Mouse (Mus musculus) lung, adult 18-20 months (tissue): ENCODE data around the gene Kcnk16.
"Not testable (repeated sequence)": the region's sequence is repeated elsewhere in the genome, so short reads cannot be mapped to it uniquely, and the experiment has no call there.

Experiments used
- DNase-seq, 2 experiments: peaks; one replicate each; pipeline ENCODE4 v3.0.0; 2022; ENCODE audit warnings: mixed read lengths in 2 of 2

Gene Kcnk16

DNA sequence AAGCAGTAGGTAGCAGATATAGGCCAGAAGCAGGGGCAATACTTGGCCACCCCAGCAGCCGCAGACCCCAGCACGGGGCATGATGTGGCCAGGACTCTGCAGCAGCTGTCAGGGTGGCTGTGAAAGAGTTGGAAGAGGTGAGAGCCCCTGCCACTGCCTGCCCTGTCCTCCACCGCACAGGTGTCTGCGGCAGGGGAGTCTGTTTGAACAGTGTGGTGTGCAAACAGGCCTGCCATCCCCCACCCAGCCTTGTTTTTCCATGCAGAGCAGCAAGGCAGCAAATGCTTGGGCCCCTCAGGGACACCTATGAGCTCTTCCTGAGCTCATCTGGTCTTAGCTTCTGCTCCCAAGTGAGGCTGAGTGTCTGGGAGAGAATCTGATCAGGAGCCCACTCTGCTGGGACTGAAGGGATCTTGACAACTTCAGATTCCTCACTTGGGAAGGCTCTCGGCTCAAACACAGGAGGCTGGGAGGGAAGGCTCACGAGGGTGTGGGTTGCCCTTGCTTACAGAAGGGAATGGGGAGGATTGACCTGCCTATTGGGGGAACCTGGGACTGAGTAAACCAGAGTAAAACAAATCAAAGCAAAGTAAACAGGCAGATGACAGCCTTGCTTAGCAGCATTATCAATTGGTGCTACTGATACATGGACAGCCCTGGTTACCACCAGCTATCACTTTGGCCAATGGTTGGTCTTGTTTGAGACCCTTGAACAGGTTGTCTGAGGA, at the start of gene Kcnk16:
Gene Kcnk16, minus strand, starts transcription at position 118 of the 728 bp plus-strand sequence.
- no peak for DNase-seq

DNA sequence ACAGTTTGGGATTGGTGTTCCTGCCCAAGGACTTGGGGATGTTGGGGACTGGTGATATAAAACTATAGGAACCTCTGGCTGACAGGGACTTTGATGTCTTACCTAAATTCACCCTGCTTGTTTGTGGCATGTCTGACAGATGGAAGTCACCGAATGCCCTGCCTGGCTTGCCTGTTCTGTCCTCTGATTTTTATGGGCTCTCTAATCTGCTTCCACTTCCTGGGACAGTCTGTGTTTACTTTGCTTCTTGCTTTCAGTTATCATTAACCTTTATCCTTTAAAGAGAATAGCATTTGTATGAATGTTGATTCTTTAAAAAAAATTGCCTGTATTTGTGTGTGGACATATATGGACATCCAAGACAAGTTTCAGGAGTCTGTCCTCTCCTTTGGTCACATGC, 46.1 kb upstream of the Kcnk16 start:
- no peak for DNase-seq

DNA sequence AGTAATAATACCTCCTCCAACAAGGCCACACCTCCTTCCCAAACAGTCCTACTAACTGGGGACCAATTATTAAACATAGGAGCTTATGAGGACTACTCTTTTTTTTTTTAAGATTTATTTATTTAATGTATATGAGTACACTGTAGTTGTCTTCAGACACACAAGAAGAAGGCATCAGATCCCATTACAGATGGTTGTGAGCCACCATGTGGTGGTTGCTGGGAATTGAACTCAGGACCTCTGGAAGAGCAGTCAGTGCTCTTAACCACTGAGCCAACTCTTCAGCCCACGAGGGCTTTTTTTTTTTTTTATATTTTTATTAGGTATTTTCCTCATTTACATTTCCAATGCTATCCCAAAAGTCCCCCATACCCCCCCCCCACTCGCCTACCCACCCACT, 36.1 kb upstream of the Kcnk16 start:
- DNase-seq, result not testable (repeated sequence)

DNA sequence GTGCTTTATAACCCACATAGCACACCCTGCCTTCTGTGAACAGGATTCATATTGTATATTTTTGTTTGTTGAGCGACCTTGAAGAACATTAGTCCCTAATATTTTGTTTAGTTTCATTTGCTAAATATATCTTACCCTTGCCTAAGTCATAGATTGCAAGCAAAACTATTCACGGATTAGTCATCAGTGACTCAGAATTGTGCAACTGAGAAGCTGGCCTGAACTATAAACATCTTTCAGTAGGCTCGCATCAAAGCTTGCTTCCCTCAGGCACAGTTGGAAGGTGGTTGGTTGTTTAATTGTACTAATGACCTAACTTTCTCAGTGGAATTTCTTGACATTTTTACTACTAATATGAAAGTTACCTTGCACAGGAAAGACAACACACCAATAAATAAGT, 29.1 kb upstream of the Kcnk16 start:
- DNase-seq, result peak in 1 of 2 experiments; percentile 50

DNA sequence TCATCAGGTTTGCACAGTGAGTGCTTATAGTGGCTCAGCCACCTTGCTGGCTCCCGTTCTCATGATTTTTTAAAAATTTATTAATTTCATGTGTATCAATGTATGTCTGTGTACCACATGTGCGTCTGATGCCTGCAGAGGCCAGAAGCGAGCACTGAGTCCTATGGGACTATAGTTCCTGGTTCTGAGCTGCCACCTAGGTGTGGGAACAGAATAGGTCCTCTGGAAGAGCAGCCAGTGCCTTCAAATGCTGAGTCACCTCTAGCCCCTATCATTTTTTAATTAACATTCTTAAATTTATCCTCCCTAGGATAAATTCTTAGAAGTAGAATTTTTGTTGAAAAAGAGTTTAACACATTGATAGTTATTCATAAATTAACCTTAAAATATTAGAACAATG, 28.6 kb upstream of the Kcnk16 start:
- DNase-seq, result no peak

DNA sequence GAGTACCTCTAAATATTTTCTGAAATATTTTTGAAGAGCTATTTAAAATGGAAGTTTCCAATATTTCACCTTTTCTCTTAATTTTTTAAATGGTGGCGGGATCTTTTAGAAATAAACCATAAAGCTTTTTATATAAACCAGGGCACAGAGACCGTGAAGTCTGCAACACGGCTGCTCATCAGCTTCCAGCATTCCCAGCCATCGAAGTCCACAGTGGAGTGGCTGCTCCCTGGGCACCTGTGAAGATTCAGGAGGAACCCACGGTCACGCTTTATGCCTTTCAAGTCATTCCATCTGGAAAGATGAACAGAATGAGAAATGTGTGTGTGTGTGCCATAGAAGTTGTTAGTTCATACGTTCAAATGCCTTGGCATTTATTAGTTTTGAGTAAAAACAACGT, 25.9 kb upstream of the Kcnk16 start:
- DNase-seq, result no peak

DNA sequence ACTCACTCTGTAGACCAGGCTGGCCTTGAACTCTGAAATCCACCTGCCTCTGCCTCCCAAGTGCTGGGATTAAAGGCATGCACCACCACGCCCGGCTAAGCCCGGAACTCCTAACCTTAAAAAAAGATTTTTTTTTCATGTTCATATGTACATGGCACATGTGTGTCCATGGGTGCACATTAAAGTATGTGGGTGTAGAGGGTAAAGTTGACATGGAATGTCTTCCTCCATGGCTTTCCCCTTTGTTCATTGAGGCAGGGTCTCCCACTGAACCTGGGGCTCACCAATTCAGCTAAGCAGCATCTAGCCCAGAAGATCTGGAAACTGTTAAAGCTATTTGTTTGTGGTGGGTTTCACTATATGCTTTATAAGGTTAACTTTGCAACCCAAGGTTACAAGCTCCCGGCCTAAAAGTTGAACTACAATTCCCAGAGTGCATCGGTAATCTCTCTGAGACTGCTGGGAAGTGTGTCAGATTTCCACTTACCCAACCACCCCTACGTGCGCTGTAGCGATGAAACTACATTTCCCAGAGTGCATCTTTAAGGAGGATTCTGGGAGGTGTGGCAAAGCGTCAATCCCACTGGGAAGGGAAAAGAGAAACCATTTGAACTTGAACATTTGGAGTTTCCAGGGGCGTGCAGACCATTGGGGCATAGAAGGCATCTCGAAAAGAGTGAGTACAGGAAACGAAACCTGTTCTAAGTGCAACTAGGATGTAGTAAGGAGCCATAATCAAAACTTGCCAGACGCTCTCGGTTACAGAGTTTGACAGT, 25.3 kb upstream of the Kcnk16 start, which contains the start of gene Nudt13:
Gene Nudt13, plus strand, starts transcription at position 581 of the 776 bp plus-strand sequence.
- peak; percentile 92 to 94 for DNase-seq

DNA sequence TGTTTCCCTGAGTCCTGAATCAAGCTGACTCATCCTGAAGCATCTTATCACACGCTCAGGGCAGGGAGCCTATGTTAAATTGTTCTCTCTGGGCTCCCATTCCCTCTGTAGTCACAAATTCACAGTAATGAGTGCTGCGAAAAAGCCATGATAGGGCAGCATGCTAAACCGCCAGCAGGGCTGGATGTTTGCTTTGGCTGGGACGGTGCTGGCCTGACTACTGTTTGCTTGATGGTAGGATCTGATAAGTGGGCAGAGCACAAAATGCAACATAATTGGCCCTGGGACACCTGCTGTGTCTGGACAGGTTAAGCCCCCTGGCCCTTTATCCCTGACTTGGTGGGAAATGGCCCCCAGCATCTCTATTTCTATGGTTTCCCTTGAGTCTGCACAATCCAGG, 22.4 kb upstream of the Kcnk16 start:
- DNase-seq, result no peak

DNA sequence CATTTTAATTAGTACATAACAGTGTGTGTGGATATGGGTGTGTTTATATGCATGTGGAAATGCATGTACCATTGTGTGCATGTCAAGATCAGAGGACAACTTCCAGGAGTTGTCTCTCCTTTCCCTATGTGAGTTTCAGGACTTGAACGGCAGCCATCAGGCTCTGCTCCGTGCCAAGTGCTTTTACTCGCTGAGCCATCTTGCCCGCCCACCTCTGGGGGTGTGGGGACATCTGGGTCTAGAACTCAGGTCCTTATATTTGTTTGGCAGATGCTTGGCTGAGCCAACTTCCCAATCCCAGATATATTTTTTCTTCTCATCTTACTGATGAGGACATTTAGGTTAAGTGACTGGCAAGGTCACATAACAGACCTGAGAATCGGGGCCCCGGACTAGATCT, 578 bp downstream of the Kcnk16 start:
- no peak for DNase-seq

DNA sequence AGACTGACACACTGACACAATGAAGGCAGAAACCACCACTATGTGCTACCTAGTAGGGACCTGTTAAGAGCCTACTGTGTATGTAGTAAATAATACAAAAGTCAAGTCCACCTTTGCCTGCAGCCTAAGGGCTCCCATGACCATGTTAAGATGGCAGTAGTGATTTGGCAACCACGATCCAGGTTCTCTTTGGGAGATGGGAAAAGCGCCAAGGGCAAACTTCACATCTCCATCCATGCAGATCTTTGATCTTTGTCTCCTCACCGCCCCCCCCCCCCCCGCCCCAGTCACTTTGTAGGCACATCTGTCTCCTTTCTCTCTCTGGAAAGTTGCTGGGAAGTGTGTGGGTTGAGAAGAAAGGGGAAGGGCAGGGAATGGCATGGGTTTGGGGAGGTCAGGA, 6.7 kb downstream of the Kcnk16 start:
- DNase-seq, result no peak

DNA sequence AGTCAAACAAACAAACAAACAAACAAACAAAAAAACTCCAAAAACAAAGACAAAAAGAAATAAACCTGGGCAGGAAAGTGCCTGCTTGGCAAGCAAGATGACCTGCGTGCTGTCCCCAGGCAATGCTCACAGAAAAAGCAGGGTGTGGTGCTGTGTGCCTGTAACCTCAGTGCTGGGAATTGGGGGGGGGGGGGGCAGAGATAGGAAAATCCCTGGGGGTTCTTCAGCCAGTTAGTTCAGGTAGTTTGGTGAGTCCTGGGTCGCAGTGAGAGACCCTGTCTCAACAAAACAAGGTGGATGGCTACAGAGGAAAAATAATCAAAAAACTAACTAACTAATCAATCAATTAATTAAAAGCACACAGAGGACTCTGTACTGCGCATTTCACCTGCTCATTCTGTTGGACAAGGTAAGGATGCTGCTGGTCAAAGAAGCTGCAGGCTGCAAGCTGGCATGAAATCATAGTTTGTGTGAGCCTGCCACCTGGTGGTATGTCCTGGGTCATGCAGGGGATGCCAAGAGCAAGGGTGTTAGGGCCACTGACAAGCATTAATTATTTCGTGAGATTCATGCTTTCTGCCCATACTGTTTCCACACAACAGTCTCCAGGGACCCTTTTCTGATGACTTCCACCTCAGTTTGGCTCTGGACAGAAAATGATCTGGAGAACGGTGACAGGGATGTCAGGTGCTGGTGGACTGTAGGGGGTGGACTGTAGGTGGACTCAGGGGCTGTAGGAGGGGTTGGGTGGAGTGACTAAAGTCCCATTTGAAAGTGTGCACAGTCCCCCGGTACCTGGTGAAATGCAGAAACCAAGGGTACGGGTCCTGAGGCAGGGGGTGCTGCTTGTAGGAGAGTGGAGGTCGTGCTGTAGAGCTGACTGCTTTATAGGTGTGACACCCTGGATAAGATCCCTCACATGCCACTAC, 10.6 kb downstream of the Kcnk16 start:
- DNase-seq, result peak; percentile 71 to 72

DNA sequence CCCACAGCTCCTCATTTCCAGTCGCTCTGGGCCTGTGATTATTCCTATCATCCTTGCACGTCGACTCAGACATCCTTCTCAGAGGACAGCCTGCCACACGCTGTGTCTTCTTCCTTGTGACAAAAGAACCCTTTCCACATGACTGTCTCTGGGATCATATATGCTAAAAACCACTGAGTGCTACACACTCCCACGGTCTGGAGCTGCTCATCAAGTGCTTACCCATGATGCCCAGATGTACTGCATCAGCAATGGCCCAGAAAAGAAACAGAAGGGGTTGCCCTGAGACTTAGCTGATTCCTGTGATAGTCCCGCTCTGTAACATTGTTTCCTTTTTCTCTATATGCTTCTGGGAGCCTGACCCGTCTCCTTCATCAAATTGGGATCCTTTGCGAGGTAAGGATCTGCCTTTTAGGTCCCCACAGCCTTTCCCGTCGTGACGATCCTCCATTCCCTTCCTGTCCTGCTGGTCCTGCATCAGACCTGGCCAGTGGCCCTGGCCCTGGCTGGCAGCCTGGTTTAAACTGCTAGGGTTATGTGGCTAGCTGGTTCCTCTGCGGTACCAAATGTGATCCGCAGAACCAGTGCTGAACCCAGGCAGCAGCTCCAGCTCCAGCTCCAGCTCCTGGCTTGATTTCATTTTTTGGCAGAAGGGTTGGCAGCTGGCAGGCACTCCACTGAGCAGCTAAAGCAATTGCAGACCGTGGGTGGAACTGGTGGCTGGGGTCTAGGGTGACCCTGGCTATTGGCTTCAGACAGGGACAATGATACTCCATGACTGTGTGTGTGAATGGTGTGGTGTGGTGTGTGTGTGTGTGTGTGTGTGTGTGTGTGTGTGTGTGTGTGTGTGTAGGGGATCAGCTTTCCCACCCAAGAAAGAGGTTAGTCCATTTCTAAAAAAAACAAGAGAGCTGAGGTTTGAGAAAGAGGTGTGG, 18.5 kb downstream of the Kcnk16 start:
- DNase-seq, result no peak

DNA sequence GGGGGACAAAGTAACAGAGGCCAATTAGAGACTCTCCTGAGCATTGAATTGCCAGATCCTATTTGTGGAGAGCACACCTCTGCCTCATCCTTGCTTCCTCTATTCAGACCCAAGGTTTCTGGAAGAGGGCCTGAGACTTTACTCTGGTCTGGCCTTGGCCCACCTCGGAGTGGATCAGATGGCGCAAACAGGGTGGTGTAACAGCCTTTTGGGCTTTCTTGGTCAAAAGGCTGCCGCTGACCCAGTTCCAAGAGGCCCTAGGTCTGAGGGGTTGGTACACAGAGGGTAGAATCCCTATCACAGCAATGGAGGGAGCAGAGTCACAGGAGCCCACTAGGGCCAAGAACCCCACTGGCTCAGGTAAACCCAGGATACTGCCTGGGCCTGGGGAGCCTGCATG, 21.0 kb downstream of the Kcnk16 start:
- DNase-seq, result no peak

DNA sequence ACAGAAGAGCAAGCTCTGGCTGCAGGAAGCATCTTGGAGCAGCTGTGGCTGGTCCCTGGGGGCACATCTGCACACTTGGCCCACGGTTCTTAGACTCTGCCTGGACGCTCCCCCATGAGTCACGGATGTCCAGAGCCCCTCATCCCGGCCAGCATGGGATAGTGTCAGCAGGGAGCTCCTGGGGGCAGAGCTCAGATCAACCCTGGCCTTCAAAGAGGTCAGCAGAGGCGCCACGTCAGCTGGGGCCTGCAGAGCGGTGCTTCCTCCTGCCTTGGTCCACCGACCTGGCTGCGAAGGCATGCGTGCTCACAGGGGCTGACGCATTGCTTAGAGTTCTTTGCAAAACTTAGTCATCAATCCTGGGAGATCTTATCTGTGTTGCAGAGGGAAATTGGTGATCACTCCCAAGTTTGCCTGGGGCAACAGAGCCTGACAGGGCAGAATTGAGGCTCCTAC, 22.2 kb downstream of the Kcnk16 start:
- no peak for DNase-seq

DNA sequence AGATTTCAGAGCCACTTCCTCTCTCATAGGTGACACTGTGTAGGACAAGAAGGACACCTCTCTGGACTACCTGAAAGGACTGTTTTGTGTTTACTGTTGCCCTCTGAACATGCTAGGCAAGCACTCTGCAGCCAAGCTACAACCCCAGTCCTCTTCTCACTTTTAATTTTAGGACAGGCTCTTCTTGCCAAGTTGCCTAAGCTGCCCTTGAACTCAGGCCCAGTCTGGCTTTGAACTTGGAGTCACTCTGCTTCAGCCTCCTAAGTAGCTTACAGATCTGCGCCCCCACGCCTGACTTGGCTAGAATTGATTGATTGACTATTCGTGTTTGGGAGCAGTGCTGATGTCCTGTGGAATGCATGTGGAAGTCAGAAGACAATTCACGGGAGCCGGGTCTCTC, 23.1 kb downstream of the Kcnk16 start:
- DNase-seq, result no peak

DNA sequence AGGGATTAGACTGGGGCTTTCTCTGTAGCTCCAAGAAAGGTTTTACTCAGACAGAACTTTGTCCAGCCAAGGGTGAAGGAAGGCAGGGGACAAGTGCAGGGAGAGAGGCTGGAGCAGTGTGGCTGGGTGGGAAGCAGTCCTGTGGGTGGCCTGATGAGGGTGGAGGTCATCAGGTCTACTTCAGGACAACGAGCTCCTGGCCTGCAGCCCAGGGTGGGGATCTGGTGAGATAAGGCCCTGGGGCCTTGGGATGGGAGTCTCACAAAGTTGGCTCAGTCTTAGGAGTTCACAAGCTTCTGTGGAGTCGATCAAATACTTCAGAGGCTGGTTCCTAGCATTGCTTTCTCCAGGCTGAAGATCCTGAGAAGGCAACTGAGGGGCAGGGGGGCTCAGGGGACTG, 23.7 kb downstream of the Kcnk16 start:
- no peak for DNase-seq

DNA sequence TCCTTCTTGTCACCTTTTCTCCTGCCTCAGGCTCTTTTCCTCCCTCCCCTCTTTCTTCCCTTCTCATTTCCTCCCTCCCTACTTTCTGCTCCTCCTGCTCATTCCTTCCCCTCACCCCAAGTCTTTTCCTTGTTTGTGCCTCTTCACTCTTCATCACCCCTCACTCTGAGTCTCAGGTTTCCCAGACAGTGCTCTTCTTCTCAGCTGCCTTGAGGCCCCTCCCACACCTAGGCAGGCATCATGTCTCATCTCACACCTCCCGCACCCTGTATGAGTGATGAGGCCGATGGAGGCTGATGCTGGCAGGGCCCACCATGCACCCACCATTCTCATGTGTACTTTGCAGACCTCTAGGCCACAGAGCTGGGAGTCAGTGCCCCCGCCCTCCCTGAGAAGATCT, 25.8 kb downstream of the Kcnk16 start:
- no peak for DNase-seq

DNA sequence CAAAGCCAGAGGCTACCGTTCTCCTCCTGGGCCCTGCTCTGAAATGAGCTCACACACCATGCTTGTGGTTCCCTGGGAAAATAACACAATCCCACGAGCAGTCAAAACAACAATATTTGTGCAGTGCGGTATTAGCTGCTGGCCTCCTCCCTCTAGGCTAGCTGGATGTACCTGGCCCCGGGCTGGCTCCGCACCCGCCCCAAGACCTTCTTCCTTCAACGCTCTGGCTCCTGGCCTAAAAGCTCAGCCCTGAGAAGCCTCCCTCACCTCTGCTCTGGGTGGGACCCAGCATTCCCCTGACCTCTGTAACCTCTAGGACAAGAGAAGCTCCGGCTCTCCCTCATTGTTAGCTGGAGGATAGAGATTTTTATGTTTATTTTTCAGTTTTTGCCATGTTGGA, 26.5 kb downstream of the Kcnk16 start:
- peak in 1 of 2 experiments; percentile 11 for DNase-seq

DNA sequence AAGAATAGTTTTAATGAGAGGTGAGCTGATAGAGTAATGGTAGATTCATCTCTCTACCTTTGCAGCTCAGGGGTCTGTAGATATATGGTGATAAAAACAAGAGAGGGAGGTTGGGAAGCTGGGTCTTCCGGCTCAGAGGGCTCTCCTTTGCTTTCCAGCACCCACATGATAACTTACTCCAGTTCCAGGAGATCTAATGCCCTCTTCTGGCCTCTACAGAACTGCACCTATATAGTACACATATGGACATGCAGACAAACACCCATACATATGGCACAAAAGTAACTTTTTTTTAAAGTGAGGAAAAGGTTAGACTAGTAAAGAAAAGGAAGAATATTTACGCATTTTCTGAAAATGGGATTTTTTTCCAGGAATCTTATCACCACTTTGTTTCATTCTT, 34.6 kb downstream of the Kcnk16 start:
- no peak for DNase-seq

DNA sequence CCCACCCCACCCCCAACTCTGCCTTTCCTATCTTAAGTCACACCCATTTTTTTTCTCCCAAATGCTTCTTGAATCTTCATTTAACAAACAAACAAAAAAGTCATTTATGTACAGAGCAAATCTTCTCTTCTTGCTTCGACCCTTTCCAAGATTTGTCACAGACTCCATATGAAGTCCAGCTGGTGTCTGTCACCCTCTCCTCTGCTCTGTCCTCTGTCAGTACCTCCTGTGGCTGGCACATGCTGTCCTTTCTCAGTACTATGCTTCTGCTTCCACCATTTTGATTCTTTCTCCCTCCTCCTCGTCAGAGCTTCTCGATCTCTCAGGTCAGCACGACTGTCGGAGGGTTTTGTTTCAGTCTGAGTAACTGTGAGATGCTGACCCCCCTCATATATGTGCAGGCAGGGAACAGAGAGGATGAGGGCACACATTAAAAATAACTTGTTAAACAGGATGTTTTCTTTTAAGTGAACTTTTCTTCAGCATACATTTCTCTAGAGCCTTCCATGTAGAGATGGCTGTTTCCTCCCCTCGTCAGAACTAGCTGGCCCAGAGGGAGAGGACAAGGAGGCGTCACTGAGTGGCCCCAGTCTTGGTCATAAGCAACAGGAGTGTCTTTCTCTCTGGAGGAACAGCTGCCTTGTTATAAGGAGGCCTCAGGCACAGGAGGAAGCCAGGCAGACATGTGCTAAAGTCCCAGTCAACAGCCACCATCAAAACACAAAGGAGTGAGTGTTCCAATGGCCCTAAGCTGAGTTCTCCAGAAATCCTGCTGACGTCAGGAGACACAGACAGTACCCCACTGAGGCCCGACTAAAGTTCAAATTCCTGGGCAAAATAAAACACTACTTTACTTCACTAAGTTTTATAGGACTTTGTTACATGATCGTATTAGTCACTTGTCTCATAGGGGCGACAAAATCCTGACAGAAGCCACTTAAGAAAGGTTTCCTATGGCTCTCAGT, 35.7 kb downstream of the Kcnk16 start:
- DNase-seq, result no peak

DNA sequence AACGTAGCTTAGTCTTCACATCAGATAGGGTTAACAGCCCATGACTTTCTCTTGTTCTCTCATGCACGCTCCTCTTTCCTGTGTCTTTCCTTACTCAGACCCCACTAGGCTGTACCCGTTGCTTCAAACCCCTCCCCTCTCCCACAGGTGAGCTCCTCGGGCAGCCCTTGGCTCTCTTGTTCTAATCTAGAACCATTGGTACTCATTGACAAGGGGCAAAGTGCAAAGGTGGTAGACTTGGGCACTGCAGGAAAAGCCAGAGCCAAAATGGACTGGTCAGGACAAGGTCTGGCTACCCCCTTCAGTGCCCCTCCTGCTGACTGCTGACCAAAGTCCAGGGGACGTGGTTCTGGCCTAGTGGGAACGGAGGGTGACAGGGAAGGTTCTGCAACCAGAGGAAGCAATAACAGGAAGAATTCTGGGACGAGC, 38.9 kb downstream of the Kcnk16 start:
- no peak for DNase-seq
